Mouse (Mus musculus): ENCODE measurements around the gene Syne1.

- no peak for TF ChIP-seq CTCF (IDR thresholded peaks at IDR 0.05; ENCODE audit: low read depth, low read length)
- TF ChIP-seq TAL1 (conservative IDR thresholded peaks at IDR 0.05; ENCODE audit: low read depth, low read length): no peak
- TF ChIP-seq POLR2AphosphoS5 (IDR thresholded peaks at IDR 0.05; ENCODE audit: insufficient replicate concordance, low read depth, low read length): no peak
- TF ChIP-seq GATA1 (IDR thresholded peaks at IDR 0.05; ENCODE audit: borderline replicate concordance, low read length): no peak
- TF ChIP-seq GATA2 (IDR thresholded peaks at IDR 0.05; ENCODE audit: borderline replicate concordance, low read depth, low read length): no peak
These were observed 482.5 kb downstream of the Syne1 start, which contains the start of gene Gm10097 for GRCm38 (mm10) chr10:5068676-5069265.

Measured in G1E (cell line).